Mouse (Mus musculus) bone marrow, adult 2 months (tissue): ENCODE results near the gene Mettl15.

Experiments used
- CTCF ChIP-seq: fragments of 200-500 bp; IDR thresholded peaks from 2 replicates; pipeline ENCODE4 v1.5.1; 2011; ENCODE audit warnings: low read length, control low read depth; ENCODE audit not compliant: control insufficient read depth, insufficient read depth
- POLR2A ChIP-seq: fragments of 200-500 bp; IDR thresholded peaks from 2 replicates; pipeline ENCODE4 v1.6.1; 2011; ENCODE audit warnings: low read depth, mild to moderate bottlenecking, control low read depth, low read length, borderline replicate concordance; ENCODE audit not compliant: control insufficient read depth

GRCm38 (mm10) chr2:109105773-109106484, 174.6 kb downstream of the Mettl15 start:
- TF ChIP-seq CTCF (no peak), POLR2A (no peak)
